Mouse (Mus musculus) gastrocnemius, adult 2 months (tissue): ENCODE measurements around the gene Ankrd55. TPM values are rescaled to one million over a fixed set of nuclear protein-coding genes. Genes with fewer than 3 reads are reported as not detected.

Experiments used
- DNase-seq: peaks from one replicate; pipeline ENCODE4 v3.0.0; 2022
- H3K27ac ChIP-seq: fragments of 200-600 bp; 2 replicates; pipeline ENCODE4 v1.8.1; 2022; ENCODE audit warnings: mild to moderate bottlenecking
- H3K4me3 ChIP-seq: fragments of 200-600 bp; 2 replicates; pipeline ENCODE4 v1.8.1; 2022; ENCODE audit warnings: mild to moderate bottlenecking, moderate library complexity
- CTCF ChIP-seq: fragments of 200-600 bp; IDR thresholded peaks from 2 replicates; pipeline ENCODE4 v1.8.1; 2022; ENCODE audit warnings: antibody characterized with exemption, mild to moderate bottlenecking, moderate library complexity
- intact Hi-C: fragments of 180-260 bp; cut with DNase I; formaldehyde crosslinking; loops from one replicate; pipeline ENCODE4 v1.15.1; 2025
- long read RNA-seq, 2 experiments: library from polyadenylated mRNA; stranded (forward); transcript quantifications; one replicate each; pipeline ENCODE4 v2.0.0; 2021
- total RNA-seq, 2 experiments: library from RNA; stranded (reverse); gene quantifications; 2 replicates each; pipeline ENCODE4 v1.2.3; 2021

Gene Ankrd55
- total RNA-seq = not detected
- long read RNA-seq, experiment 1 = 0 reads
- long read RNA-seq, experiment 2 = 0 reads

DNA sequence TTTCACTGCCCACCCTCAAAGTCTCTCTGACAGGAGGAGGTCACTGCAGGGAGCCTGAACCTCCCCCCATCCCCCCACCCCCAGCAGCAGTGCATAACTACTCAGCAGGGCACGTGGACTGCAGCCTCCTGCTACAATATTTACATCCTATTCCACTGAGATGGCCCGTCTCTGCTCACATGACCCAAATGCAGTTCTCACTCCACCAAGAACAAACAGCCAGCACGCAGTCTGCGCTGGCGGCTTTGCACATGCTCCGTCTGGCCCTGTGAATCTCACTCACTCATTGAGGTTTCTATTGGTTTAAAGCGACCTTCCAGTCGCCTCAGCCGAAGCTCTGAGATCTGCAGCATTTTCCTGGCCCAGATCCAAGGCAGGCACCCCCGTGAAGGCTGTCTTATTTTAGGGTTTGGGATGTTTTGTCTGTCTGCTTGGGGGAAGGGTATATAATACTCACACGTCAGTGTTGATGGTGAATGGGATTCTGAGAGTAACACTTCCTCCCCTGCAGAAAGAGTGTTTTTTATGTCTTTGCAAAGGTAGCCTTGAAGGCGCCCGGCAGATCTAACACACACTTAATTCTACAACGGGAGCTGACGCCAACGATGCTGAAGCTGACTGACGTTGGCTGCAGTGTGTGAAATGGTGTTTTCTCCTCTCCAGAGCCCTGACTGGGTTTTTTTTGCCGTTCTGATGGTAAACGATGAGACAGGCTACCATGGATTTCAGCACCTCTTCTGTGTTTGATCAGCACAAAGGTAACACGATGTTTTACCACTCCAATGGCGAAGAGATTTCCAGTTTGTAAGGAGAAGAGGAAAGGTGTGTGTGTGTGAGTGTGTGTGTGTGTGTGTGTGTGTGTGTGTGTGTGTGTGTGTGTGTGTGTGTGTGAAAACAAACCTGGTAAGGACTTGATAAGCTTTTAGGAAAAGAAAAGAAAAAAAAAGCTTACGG is at the start of gene Ankrd55:
TSS of gene Ankrd55 (plus strand) at position 227 of the 954 bp plus-strand sequence.
- DNase-seq = peak; percentile 30
- intact Hi-C loops = no loop called here
- no peak for TF ChIP-seq CTCF
- Histone ChIP-seq H3K4me3 (peak within 1 kb of the TSS; percentile 48), H3K27ac (no peak within 1 kb of the TSS)

DNA sequence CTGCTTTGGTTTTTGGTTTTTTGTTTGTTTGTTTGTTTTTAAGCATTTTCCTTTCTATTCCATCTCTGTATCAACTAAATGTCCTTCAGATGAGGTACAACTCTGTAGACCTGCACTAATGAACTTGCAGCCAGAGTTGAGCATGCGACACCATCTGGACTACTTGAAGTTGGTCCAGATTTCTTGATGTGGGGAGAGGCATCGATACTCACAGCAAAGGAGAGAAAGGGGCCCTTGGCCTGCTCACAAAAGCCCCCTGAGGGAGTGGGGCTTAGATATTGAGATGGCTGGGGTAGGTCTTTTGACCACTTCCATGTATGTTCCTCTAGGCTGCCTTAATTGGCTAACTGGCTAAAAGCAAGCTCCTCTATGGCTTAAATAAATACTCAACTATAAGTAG is 49.0 kb upstream of the Ankrd55 start:
- TF ChIP-seq CTCF = no peak
- intact Hi-C loops = no loop called here
- no peak overlapping the region for H3K4me3 ChIP-seq
- DNase-seq = no peak
- no peak overlapping the region for H3K27ac ChIP-seq

DNA sequence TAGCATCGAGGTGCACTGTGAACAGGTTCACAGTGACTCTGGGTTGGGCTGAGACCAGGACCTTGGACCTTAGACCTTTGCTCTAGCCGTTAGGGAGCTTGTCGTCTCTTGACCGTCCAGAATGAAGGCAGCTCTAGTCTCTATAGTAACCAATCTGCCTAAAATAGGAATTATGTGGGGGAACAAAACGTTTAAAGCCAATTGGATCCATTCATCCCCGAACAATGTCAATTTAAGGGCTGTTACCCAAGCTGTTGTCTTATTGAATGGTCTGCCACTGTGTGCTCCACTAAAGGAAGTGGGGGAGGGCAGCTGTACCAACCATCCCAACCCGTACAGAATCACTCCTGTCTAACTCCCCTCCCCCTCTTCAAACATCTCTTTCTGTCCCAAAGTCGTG is 46.8 kb upstream of the Ankrd55 start:
- no peak for TF ChIP-seq CTCF
- no peak for DNase-seq
- intact Hi-C loops = no loop called here
- Histone ChIP-seq H3K27ac (no peak overlapping the region), H3K4me3 (no peak overlapping the region)

DNA sequence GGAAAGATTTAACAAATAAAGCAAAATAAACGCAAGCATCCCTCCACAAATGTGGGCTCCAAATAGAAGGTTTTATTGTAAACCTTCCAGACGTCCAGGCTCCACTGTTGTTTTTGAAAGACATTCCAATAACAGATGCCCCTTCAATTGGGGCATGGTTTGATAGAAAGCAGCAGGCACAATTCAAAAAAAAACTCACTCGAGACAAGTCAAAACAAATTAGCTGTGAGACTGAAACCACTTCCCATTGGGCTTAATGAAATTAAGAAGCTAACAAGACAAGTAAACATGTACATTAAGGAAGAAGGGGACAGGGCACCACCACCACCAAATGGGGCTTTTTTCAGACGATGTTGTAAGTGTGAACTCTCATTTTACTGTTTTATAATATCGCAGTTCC is 43.1 kb upstream of the Ankrd55 start:
- no peak for TF ChIP-seq CTCF
- H3K4me3 ChIP-seq = no peak overlapping the region

DNA sequence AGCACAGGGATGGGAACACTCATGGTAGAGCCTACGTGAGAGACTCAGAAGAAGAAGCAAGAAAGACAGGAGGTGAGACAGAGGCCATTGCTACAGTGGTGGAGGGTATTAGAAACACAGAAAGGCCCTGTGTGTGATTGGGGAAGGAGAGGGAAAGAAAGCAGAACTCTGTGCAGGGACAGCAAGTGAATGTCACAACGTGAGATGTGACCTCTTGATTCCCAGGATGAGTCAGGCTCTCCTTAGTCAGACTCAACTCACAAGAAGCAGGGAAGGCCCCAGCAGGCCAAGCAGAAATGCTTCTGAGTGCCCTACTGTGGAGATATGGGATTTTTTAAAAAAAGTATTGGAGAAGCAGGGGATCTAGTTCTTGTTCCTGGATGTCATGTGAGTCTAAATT is 36.8 kb upstream of the Ankrd55 start:
- intact Hi-C loops = no loop called here
- no peak overlapping the region for H3K27ac ChIP-seq

More for the DNA sequence above, 43.1 kb upstream of the Ankrd55 start:
- no peak for DNase-seq
- intact Hi-C loops = no loop called here
- H3K27ac ChIP-seq = no peak overlapping the region

DNA sequence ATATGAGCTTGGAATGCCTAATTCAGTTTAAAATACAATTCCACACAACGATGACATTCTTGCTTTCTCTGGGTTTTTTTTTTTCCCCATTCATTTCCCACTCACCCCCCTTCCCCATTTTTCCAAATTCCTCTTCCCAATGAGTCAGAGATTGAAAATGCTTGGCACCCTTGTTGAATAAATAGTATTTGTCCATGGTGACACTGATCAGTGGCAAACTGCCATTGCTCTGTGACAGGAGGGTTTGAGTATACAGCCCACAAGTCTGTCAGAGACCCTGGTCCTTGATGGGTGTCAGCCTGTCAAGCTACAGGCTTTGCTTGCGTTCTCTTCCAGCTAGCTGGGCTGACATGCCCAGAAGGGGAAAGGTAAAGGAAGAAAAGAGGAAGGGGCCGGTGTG is 36.2 kb upstream of the Ankrd55 start:
- TF ChIP-seq CTCF = no peak
- DNase-seq = no peak
- Histone ChIP-seq H3K4me3 (no peak overlapping the region), H3K27ac (no peak overlapping the region)
- intact Hi-C loops = no loop called here

More for the DNA sequence above, 36.8 kb upstream of the Ankrd55 start:
- H3K4me3 ChIP-seq = no peak overlapping the region
- DNase-seq = no peak
- no peak for TF ChIP-seq CTCF

DNA sequence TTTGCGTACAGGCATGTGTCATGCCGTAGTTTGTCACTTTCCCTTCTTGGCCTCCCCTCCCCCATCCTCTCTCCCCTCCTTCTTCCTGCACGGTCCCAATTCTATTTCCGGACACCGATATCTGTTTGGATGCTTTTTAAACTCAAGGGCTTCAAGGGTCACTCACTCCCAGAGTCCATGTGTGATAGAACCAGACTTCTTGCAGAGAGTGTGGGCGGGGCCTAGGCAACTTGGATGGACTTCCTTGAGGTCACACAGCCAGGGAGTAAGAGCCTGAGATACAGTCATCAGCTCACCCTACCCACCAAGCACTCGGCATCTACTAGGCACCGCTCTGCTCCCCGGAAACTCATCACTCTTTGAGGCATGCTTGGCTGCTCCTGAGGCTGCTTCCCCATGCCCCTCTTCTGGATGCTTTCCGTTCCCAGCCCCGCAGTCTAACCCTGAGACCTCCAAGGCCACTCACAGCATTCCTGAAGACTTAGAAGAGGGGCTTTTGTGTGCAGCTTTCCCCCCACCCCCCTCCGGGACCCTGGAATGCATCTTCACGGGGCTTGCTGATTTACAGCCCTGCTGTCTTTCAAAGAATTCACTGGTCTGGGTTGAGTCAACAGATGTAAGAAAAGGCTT is 35.1 kb upstream of the Ankrd55 start:
- Histone ChIP-seq H3K27ac (no peak overlapping the region), H3K4me3 (no peak overlapping the region)
- TF ChIP-seq CTCF = no peak
- intact Hi-C loops = no loop called here
- no peak for DNase-seq

DNA sequence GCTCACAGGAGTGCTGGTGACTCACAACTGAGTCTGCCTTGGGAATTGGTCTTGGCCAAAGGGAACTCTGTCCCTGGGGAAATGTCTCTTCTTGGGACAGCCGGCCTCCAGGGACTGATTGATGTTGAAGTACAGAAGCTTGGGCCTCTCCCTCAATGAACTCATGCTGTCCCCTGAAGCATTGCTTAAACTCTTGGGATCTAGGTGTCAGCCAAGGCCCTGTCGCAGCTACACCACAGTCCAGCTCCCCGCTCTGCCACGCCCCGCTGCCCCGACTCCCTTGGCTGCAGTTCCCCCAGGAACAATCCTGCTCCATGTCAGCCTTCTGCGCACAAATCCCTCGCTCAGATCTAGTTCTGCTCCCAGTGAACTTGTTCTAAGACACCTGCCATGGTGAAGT is 34.1 kb upstream of the Ankrd55 start:
- no peak for DNase-seq
- intact Hi-C loops = no loop called here
- H3K27ac ChIP-seq = no peak overlapping the region
- H3K4me3 ChIP-seq = no peak overlapping the region
- no peak for TF ChIP-seq CTCF

DNA sequence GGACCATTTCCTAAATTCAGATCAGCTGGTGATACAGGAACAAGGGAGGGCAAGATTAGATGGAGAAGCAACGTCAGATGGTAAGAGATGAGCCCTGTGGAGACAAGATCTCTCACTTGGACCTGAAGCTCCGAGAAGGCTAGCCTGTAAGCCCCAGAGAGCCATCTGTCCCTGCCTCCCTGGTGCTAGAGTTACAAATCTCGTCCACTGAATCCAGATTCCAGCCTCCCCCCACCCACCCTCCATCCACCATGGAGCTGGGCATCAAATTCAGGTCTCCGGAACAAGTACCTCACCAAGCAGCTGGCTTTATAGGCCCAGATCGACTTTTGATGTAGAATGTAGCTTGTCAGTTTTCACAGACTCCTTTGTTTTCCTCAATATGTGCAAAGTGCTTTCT is 32.4 kb upstream of the Ankrd55 start:
- H3K27ac ChIP-seq = no peak overlapping the region
- intact Hi-C loops = no loop called here
- DNase-seq = no peak
- H3K4me3 ChIP-seq = no peak overlapping the region
- no peak for TF ChIP-seq CTCF

DNA sequence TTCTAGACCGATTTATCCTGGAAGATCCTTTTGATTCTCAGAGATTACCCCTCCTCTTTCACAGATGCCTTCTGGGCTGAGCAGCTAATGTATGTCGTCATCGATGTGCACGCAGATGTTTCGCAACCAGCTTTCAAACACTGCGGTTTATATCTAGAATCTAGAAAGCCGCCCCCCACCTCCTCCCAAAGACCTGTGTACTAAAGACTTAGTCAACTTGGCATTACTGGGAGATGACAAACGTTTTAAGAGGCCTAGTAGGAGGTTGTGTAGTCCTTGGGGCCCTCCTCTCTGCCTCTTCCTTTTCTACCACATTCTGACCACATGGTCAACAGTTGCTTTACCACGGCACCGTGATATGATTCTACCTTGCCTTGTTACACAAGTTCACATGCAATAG is 29.8 kb upstream of the Ankrd55 start:
- intact Hi-C loops = no loop called here
- TF ChIP-seq CTCF = no peak
- DNase-seq = no peak

DNA sequence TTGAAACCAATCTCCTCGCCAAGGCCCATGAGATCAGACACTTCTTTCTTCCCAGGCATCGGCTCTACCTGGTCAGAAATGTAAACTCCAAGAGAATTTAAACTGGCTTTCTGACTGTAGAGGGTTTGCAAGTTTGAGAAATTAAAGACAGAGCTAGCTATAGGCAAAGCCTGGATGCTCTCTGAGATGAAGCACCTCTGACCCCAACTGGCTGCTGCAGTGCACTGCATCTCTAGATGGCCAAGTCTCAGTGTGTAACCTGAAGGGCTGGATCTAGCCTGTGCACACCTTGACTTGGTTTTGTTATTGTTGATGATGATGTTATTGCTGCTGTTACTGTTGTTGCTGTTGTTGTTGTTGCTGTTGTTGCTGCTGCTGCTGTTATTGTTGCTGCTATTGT is 28.9 kb upstream of the Ankrd55 start:
- intact Hi-C loops = loop anchor here (1.0 kb wide), 1 partner anchor 471 kb away; no protein-coding TSS in a partner anchor

More for the DNA sequence above, 29.8 kb upstream of the Ankrd55 start:
- no peak overlapping the region for H3K27ac ChIP-seq
- no peak overlapping the region for H3K4me3 ChIP-seq

DNA sequence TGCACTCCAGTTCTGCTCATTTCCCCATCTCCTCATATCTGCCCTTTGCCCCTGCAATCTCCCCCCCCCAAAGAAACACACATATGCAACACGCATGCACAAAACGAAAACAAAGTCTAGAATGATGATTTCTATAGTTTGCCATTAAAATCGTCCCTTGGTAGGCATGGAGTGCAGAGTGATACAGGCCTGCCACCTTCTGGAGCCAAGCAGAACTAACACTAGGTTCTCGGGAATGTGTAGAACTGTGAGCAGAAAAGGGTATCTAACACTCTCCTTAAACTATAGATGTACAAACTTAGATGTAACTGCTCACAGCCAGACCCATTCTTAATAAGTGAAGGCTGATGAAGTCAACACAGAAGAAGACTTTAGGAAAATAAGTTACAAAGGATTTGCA is 23.6 kb upstream of the Ankrd55 start:
- peak; percentile 66 for TF ChIP-seq CTCF
- H3K4me3 ChIP-seq = no peak overlapping the region
- intact Hi-C loops = loop anchor here (1.0 to 10.0 kb wide), 2 partner anchors 477 to 800 kb away; no protein-coding TSS in a partner anchor
- no peak overlapping the region for H3K27ac ChIP-seq
- peak; percentile 28 for DNase-seq

More for the DNA sequence above, 28.9 kb upstream of the Ankrd55 start:
- TF ChIP-seq CTCF = peak; percentile 96
- Histone ChIP-seq H3K4me3 (no peak overlapping the region), H3K27ac (no peak overlapping the region)
- peak; percentile 71 for DNase-seq
